Mouse (Mus musculus): ENCODE data around the gene Tarsl2. TPM values are rescaled to one million over a fixed set of nuclear protein-coding genes. Genes with fewer than 3 reads are reported as not detected.

Gene Tarsl2
- polyA plus RNA-seq, 2 experiments: 7.8 to 12.0 TPM

DNA sequence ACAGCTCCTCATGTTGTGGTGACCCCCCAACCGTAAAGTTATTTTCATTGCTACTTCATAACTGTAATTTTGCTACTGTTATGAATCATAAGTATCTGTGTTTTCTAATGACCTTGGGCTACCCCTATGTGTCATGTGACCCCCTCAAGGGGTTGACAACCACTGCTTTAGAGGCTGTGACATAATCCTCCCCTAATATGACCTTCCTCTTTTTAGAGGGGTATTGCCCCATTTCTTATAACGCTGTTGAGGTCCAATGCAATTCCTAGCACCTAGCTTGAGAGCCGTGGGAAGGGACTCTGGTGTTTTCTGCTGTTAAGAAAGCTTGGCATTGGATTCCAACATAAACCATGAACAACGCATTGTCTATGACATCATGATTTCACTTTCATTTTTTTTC, 6.0 kb downstream of the Tarsl2 start:
- Histone ChIP-seq H3K4me2 (replicated peaks; ENCODE audit: low read depth, low read length, severe bottlenecking) (no peak overlapping the region), H3K36me3 (ENCODE audit: control insufficient read depth, insufficient read depth, low read length) (peaks cover 4% of the 10 kb centered on the region), H3K27ac (replicated peaks; ENCODE audit: low read depth, low read length) (no peak overlapping the region), H3K4me3 (replicated peaks; ENCODE audit: low read length) (no peak overlapping the region), H3K27me3 (ENCODE audit: control insufficient read depth, insufficient read depth, low read length) (no peaks in the 10 kb centered on the region), H3K9ac (ENCODE audit: low read depth, low read length, severe bottlenecking) (no peak overlapping the region), H3K9me3 (ENCODE audit: control insufficient read depth, low read length) (0 out of 2 replicates have a peak, but pooled peaks cover 6% of the 10 kb centered on the region), H3K4me1 (ENCODE audit: control insufficient read depth, insufficient read depth, low read length) (no peaks in the 10 kb centered on the region)
- no peak for TF ChIP-seq POLR2A (IDR thresholded peaks at IDR 0.05; ENCODE audit: borderline replicate concordance, extremely low read depth, insufficient read depth, insufficient read length)
- WGBS: 92% methylated on average over 4 of the region's 4 CpGs
- ATAC-seq (ENCODE audit: low FRiP score, low read depth) (no peak), DNase-seq (ENCODE audit: low spot score) (no peak)

DNA sequence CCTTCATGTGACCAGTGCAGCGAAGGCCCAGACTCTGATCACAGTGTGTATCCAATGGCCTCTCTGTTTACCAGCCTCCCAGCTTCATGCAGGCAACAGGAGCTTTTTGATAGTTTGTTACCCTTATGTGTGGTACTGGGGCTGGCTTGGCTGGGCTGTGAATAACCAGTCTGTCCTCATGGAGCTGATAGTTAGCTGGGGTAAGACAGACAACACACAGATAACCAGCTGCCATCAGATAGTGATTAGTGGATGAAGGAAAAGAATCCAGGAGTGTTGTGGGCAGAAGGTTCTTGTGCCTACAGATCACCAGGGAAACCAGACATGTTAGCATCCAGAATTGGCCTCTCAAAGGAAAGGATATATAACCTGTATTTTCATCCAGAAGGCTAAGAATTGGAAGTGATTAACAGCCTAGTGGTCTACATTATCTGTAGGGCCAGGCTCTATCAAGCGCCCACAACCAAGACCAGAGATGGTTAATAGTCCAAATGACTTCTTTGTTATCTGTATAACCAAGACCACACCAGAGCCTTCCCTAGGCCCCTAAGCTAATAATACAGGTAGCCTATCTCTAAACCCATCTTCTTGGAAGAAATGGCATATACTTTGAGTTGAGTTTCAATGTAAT, 12.9 kb downstream of the Tarsl2 start:
- 90% methylated on average over 2 of the region's 2 CpGs for WGBS
- H3K9me3 ChIP-seq (ENCODE audit: control insufficient read depth, low read length): no peaks in the 10 kb centered on the region
- DNase-seq (ENCODE audit: low spot score) (no peak), ATAC-seq (ENCODE audit: low FRiP score, low read depth) (no peak)
- no peaks in the 10 kb centered on the region for H3K27me3 ChIP-seq (ENCODE audit: control insufficient read depth, insufficient read depth, low read length)
- H3K4me2 ChIP-seq (replicated peaks; ENCODE audit: low read depth, low read length, severe bottlenecking): no peak overlapping the region
- no peak for TF ChIP-seq POLR2A (IDR thresholded peaks at IDR 0.05; ENCODE audit: borderline replicate concordance, extremely low read depth, insufficient read depth, insufficient read length)
- H3K4me1 ChIP-seq (ENCODE audit: control insufficient read depth, insufficient read depth, low read length): no peaks in the 10 kb centered on the region
- H3K36me3 ChIP-seq (ENCODE audit: control insufficient read depth, insufficient read depth, low read length): peaks cover 4% of the 10 kb centered on the region; the same call in 1 of the 2 replicates
- no peak overlapping the region for H3K4me3 ChIP-seq (replicated peaks; ENCODE audit: low read length)
- H3K9ac ChIP-seq (ENCODE audit: low read depth, low read length, severe bottlenecking): no peak overlapping the region
- no peak overlapping the region for H3K27ac ChIP-seq (replicated peaks; ENCODE audit: low read depth, low read length)

GRCm38 (mm10) chr7:65663225-65663790, 18.6 kb downstream of the Tarsl2 start:
- no peak overlapping the region for H3K4me3 ChIP-seq (replicated peaks; ENCODE audit: low read length)
- 80% methylated on average over 11 of the region's 11 CpGs for WGBS
- no peak overlapping the region for H3K9ac ChIP-seq (ENCODE audit: low read depth, low read length, severe bottlenecking)
- no peak overlapping the region for H3K27ac ChIP-seq (replicated peaks; ENCODE audit: low read depth, low read length)
- TF ChIP-seq POLR2A (IDR thresholded peaks at IDR 0.05; ENCODE audit: borderline replicate concordance, extremely low read depth, insufficient read depth, insufficient read length): no peak
- no peaks in the 10 kb centered on the region for H3K27me3 ChIP-seq (ENCODE audit: control insufficient read depth, insufficient read depth, low read length)
- peaks cover 7% of the 10 kb centered on the region for H3K36me3 ChIP-seq (ENCODE audit: control insufficient read depth, insufficient read depth, low read length)
- DNase-seq (ENCODE audit: low spot score) (no peak), ATAC-seq (ENCODE audit: low FRiP score, low read depth) (no peak)
- H3K4me1 ChIP-seq (ENCODE audit: control insufficient read depth, insufficient read depth, low read length): no peaks in the 10 kb centered on the region
- H3K4me2 ChIP-seq (replicated peaks; ENCODE audit: low read depth, low read length, severe bottlenecking): no peak overlapping the region
- no peaks in the 10 kb centered on the region for H3K9me3 ChIP-seq (ENCODE audit: control insufficient read depth, low read length)

GRCm38 (mm10) chr7:65663886-65664285, 19.2 kb downstream of the Tarsl2 start:
- 86% methylated on average over 14 of the region's 14 CpGs for WGBS
- DNase-seq (ENCODE audit: low spot score): no peak
- peaks cover 10% of the 10 kb centered on the region for H3K36me3 ChIP-seq (ENCODE audit: control insufficient read depth, insufficient read depth, low read length)
- H3K4me3 ChIP-seq (replicated peaks; ENCODE audit: low read length): no peak overlapping the region
- H3K27ac ChIP-seq (replicated peaks; ENCODE audit: low read depth, low read length): no peak overlapping the region
- H3K4me2 ChIP-seq (replicated peaks; ENCODE audit: low read depth, low read length, severe bottlenecking): no peak overlapping the region
- ATAC-seq (ENCODE audit: low FRiP score, low read depth): no peak
- H3K27me3 ChIP-seq (ENCODE audit: control insufficient read depth, insufficient read depth, low read length): no peaks in the 10 kb centered on the region
- no peak overlapping the region for H3K9ac ChIP-seq (ENCODE audit: low read depth, low read length, severe bottlenecking)
- no peaks in the 10 kb centered on the region for H3K4me1 ChIP-seq (ENCODE audit: control insufficient read depth, insufficient read depth, low read length)
- no peak for TF ChIP-seq POLR2A (IDR thresholded peaks at IDR 0.05; ENCODE audit: borderline replicate concordance, extremely low read depth, insufficient read depth, insufficient read length)
- no peaks in the 10 kb centered on the region for H3K9me3 ChIP-seq (ENCODE audit: control insufficient read depth, low read length)

- ATAC-seq (ENCODE audit: low FRiP score, low read depth) (no peak), DNase-seq (ENCODE audit: low spot score) (no peak)
- peaks cover 10% of the 10 kb centered on the region for H3K36me3 ChIP-seq (ENCODE audit: control insufficient read depth, insufficient read depth, low read length)
- H3K27ac ChIP-seq (replicated peaks; ENCODE audit: low read depth, low read length): no peak overlapping the region
- H3K4me2 ChIP-seq (replicated peaks; ENCODE audit: low read depth, low read length, severe bottlenecking): no peak overlapping the region
- no peaks in the 10 kb centered on the region for H3K4me1 ChIP-seq (ENCODE audit: control insufficient read depth, insufficient read depth, low read length)
- no peak for TF ChIP-seq POLR2A (IDR thresholded peaks at IDR 0.05; ENCODE audit: borderline replicate concordance, extremely low read depth, insufficient read depth, insufficient read length)
- H3K9me3 ChIP-seq (ENCODE audit: control insufficient read depth, low read length): no peaks in the 10 kb centered on the region
- H3K9ac ChIP-seq (ENCODE audit: low read depth, low read length, severe bottlenecking): no peak overlapping the region
- no peaks in the 10 kb centered on the region for H3K27me3 ChIP-seq (ENCODE audit: control insufficient read depth, insufficient read depth, low read length)
- 95% methylated on average over 6 of the region's 6 CpGs for WGBS
- no peak overlapping the region for H3K4me3 ChIP-seq (replicated peaks; ENCODE audit: low read length)
These were observed 22.8 kb downstream of the Tarsl2 start for GRCm38 (mm10) chr7:65667491-65667890.
